Mouse (Mus musculus) C2C12 (cell line): ENCODE measurements at regions not wholly inside any gene's neighbourhood (a gene's known extent, or its start where the extent isn't known, plus 50 kb on each side); places are given as distances from the start of the nearest gene placed in this dataset.

Experiments used
- H3K27me3 ChIP-seq: one replicate; pipeline ENCODE4 v1.6.1; 2011; ENCODE audit not compliant: control insufficient read depth, insufficient read depth, insufficient read length
- H3K36me3 ChIP-seq: one replicate; pipeline ENCODE4 v1.6.1; 2011; ENCODE audit not compliant: control insufficient read depth, insufficient read depth
- H3K4me3 ChIP-seq: one replicate; pipeline ENCODE4 v1.5.1; 2011; ENCODE audit warnings: mild to moderate bottlenecking, control low read depth; ENCODE audit not compliant: poor library complexity, insufficient read depth, severe bottlenecking
- H3K79me2 ChIP-seq: one replicate; pipeline ENCODE4 v1.6.1; 2011; ENCODE audit not compliant: control insufficient read depth, insufficient read depth
- H3K79me3 ChIP-seq: one replicate; pipeline ENCODE4 v1.6.1; 2011; ENCODE audit warnings: low read depth, control low read depth
- H3ac ChIP-seq: one replicate; pipeline ENCODE3; 2011; ENCODE audit warnings: low read depth; ENCODE audit not compliant: control insufficient read depth, insufficient read length
- CEBPB ChIP-seq: IDR thresholded peaks from one replicate; pipeline ENCODE4 v1.6.1; 2011; ENCODE audit warnings: low read depth, mild to moderate bottlenecking, control low read depth, moderate library complexity
- CTCF ChIP-seq: IDR thresholded peaks from one replicate; pipeline ENCODE4 v1.5.1; 2011; ENCODE audit not compliant: control insufficient read depth, insufficient read depth, insufficient read length
- FOSL1 ChIP-seq: IDR thresholded peaks from one replicate; pipeline ENCODE4 v1.8.0; 2011; ENCODE audit warnings: mild to moderate bottlenecking, low read length; ENCODE audit not compliant: poor library complexity, insufficient read depth, severe bottlenecking
- MAX ChIP-seq: IDR thresholded peaks from one replicate; pipeline ENCODE4 v1.6.1; 2011; ENCODE audit warnings: mild to moderate bottlenecking, control low read depth
- MYOD1 ChIP-seq: IDR thresholded peaks from one replicate; pipeline ENCODE4 v1.6.1; 2011; ENCODE audit warnings: low read depth; ENCODE audit not compliant: control insufficient read depth, insufficient read length
- MYOG ChIP-seq: IDR thresholded peaks from one replicate; pipeline ENCODE4 v1.6.1; 2011; ENCODE audit not compliant: control insufficient read depth, insufficient read length; ENCODE audit errors: extremely low read depth
- USF1 ChIP-seq: IDR thresholded peaks from one replicate; pipeline ENCODE4 v1.6.1; 2011; ENCODE audit warnings: low read depth, mild to moderate bottlenecking, control low read depth, moderate library complexity

DNA sequence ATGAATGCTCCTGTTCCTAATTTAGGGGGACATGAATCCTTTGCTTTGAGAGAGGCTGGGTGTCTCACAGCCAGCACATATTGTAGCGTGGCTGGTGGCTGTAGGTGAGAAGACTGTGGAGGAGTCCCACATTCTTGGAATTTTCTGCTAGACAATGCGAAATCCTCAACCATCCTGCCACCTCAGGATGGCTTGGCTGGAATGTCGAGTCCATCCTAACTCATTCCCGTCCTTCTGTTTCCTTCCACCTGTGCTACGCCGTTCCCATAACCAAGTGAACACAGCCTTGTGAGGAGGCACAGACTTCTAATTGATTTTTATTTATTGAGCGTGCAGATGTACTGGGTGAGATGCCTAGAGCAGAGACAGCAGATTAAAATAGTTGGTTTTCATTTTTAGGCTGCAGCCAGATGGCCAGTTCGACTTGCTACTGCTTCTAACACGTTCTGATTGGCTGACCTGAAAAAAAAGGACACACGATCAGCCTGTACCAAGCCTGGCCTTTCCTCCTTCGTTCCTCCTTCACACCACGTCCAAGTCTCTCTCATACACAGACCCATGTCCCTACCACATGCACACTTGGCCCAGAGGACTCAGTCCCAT is 183.8 kb downstream of the Satb1 start:
- TF ChIP-seq USF1 (no peak), CEBPB (no peak), MYOG (no peak), MAX (no peak), FOSL1 (no peak), CTCF (no peak), MYOD1 (no peak)
- Histone ChIP-seq H3K79me2 (no peaks in the 10 kb centered on the region), H3ac (no peak overlapping the region), H3K27me3 (no peaks in the 10 kb centered on the region), H3K4me3 (no peak overlapping the region), H3K79me3 (no peaks in the 10 kb centered on the region), H3K36me3 (no peaks in the 10 kb centered on the region)

DNA sequence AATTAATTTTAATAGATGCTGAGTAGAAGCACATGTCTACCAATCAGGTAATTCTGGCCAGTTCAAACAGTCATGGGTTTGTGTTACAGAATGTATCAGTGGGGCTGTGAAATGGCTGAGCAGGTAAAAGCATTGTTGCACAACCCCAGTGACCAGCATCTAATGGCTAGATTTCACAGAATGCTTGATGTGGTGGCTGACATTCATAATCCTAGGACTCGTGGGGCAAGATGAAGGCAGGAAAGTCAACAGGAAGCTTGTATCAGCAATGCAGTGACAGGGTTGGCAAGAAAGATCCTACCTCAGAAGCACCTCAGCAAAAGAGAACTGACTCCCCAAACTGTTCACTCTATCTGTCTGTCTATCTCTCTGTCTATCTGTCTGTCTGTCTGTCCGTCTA is 186.7 kb downstream of the Satb1 start:
- Histone ChIP-seq H3K4me3 (no peak overlapping the region), H3K79me3 (no peaks in the 10 kb centered on the region), H3K79me2 (no peaks in the 10 kb centered on the region), H3K27me3 (no peaks in the 10 kb centered on the region), H3K36me3 (no peaks in the 10 kb centered on the region), H3ac (no peak overlapping the region)
- TF ChIP-seq CTCF = no peak
- no peak for TF ChIP-seq CEBPB
- TF ChIP-seq MAX = no peak
- TF ChIP-seq MYOD1 = no peak
- no peak for TF ChIP-seq FOSL1
- TF ChIP-seq MYOG = no peak
- no peak for TF ChIP-seq USF1

DNA sequence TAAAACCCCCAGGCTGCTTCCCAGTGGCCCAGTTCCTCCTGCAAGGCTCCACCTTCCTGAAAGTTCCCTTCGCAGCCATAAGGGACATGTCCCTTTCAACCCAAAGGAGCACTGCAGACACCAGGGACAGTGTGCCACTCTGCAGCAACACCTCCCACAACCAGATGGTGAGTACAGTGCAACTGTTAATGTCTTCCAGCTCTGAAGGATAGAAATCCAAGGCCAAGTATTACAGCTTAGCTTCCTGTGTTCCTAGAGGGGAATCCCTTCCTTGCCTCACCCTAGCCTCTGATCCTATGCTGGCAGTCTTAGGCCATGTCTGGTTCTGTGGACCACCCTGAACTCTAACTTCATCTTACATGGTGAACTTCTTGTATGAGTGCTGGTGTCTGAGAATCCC is 187.2 kb downstream of the Satb1 start:
- H3K27me3 ChIP-seq = no peaks in the 10 kb centered on the region

DNA sequence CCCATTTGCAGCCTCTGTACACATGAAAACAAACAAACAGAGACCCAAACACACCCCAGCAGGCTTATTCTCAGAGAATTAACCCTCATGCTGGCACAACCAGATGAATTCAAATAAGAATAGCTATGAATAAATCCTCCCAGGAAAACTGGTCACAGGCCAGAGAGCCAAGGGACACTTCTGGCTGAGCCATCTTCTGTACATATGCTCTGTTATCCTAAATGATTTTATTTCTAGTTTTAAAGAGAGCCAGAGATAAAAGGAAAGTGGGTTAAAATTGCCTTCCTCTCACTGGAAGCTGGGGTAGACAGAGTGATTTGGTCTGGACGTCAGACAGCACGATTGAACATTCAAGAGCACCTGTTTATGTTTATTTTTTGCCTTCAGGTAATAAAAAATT is 190.4 kb downstream of the Satb1 start:
- no peak overlapping the region for H3K4me3 ChIP-seq

More for the DNA sequence above, 187.2 kb downstream of the Satb1 start:
- Histone ChIP-seq H3ac (no peak overlapping the region), H3K79me3 (no peaks in the 10 kb centered on the region), H3K4me3 (no peak overlapping the region), H3K36me3 (no peaks in the 10 kb centered on the region), H3K79me2 (no peaks in the 10 kb centered on the region)
- no peak for TF ChIP-seq USF1

DNA sequence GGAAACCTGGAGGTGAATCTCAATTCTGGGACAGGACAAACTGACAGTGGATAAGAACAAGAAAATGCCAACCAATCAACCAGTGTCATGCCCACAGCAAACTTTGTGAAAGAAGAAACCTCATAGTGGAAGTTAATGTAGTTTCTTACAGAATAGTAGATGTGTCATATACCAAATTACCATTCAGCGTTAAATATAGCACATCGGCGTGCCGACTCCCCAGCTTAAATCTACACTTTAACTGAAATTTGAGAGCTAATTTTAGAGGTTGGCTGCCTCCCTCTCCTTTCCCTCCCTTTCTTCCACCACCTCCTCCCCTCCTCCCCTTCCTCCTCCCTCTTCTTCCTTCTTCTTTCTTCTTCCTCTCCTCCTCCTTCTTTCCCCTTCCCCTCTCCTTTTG is 197.2 kb downstream of the Satb1 start:
- TF ChIP-seq CEBPB (no peak), MYOG (no peak)
- no peaks in the 10 kb centered on the region for H3K79me3 ChIP-seq
- H3K4me3 ChIP-seq = no peak overlapping the region
- H3ac ChIP-seq = no peak overlapping the region
- H3K79me2 ChIP-seq = no peaks in the 10 kb centered on the region
- no peaks in the 10 kb centered on the region for H3K27me3 ChIP-seq
- no peaks in the 10 kb centered on the region for H3K36me3 ChIP-seq

More for the DNA sequence above, 190.4 kb downstream of the Satb1 start:
- H3ac ChIP-seq = no peak overlapping the region
- H3K36me3 ChIP-seq = no peaks in the 10 kb centered on the region
- no peak for TF ChIP-seq MAX
- TF ChIP-seq FOSL1 = no peak
- no peaks in the 10 kb centered on the region for H3K27me3 ChIP-seq
- no peaks in the 10 kb centered on the region for H3K79me3 ChIP-seq
- no peaks in the 10 kb centered on the region for H3K79me2 ChIP-seq

DNA sequence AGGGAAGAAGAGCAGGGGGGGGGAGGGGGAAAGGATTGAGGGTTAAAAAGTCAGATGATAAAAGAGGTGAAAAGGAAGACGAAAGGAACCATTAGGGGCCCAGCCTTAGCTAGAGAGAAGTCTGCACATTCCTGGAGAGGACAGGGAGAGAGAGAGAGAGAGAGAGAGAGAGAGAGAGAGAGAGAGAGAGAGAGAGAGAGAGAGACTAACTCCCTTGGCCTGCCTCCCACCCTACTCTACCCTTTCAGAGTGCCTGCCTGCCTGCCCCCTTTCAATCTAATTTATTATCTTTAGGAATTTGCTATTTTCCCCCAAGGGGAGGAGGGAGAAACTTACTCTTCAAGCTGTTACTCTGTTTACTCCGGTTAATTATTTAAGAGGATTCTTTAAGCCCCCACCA is 201.5 kb downstream of the Satb1 start:
- H3ac ChIP-seq = no peak overlapping the region
- H3K79me3 ChIP-seq = no peaks in the 10 kb centered on the region
- no peaks in the 10 kb centered on the region for H3K36me3 ChIP-seq
- TF ChIP-seq FOSL1 (no peak), MAX (no peak), USF1 (no peak), MYOG (no peak), CTCF (no peak), MYOD1 (no peak), CEBPB (no peak)
- no peaks in the 10 kb centered on the region for H3K27me3 ChIP-seq
- H3K4me3 ChIP-seq = no peak overlapping the region
- H3K79me2 ChIP-seq = no peaks in the 10 kb centered on the region

DNA sequence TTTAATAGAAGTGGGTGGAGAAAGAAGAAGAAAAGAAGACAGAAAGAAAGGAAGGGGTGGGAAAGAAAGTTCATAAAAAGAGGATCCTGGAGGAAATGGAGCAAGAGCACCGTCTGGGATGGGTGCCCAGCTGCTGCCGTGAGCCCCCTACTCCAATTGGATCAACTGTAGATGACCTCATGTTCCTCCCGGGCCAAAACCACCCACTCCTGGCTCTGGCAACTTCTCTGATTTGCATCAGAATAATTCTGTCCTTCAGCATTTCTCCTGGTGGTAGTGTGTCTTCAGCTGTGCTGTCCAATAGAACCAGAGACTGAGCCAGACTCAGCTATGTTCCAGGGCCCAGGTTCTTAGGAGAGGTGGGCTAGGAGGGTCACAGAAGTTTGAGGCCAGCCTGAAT is 212.6 kb downstream of the Satb1 start:
- Histone ChIP-seq H3K79me3 (no peaks in the 10 kb centered on the region), H3K4me3 (no peak overlapping the region), H3ac (no peak overlapping the region), H3K36me3 (no peaks in the 10 kb centered on the region), H3K27me3 (no peaks in the 10 kb centered on the region), H3K79me2 (no peaks in the 10 kb centered on the region)
- TF ChIP-seq CTCF (no peak), MYOD1 (no peak), CEBPB (no peak), FOSL1 (no peak), MYOG (no peak), USF1 (no peak), MAX (no peak)
